ENCODE assay signal across 16 mouse cellular contexts in the genomic region with DNA sequence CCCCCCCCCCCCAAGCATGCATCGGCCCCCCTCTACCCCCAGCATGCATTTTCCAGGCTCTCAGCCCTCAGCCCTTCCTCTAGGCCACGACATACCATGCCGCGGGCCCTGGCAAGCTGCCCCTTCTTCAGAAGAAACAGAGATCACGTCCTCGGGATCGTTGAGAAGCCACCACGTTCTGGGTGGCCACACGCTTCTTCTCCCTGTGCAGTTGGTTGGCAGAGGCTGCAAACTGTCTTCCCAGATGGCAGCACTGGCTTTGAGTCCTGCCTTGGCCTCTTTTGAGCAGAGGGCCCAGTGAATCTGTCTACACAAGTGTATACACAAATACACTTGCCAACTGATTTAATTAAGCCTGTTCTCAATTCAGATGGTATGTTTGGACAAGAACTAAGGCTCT.
DNase-seq lines count a peak whose midpoint lies in the region; ATAC-seq and TF ChIP-seq lines count a peak whose summit lies in the region.
"Had no signal": no experiment of that assay in that cellular context is flagged by ENCODE, and none has a peak within 500 bp of the region (broad histone marks: within the 10 kb centered on the region; RNA-seq: fewer than 3 reads in every experiment).

No protein-coding gene starts in this region.

- H3K27me3 ChIP-seq in forebrain, embryonic 16.5 days (replicated peaks; ENCODE audit: control insufficient read depth, insufficient read depth, low read length), result no peaks in the 10 kb centered on the region
- H3K27me3 ChIP-seq: intestine, embryonic 15.5 days; limb, embryonic 13.5 days; midbrain, embryonic 12.5 days had no signal

- H3K4me1 ChIP-seq in forebrain, embryonic 16.5 days (replicated peaks; ENCODE audit: control insufficient read depth, insufficient read depth, low read length), result peaks cover 8% of the 10 kb centered on the region
- H3K4me1 ChIP-seq: intestine, embryonic 15.5 days; limb, embryonic 13.5 days; midbrain, embryonic 12.5 days had no signal

- intact Hi-C loops in left cerebral cortex, adult 2 months (cut with DNase I), result no loop called here
- intact Hi-C loops in left cerebral cortex, postnatal 36 days (cut with DNase I), result loop anchor here (5.0 kb wide), 2 partner anchors 75 to 90 kb away; a partner anchor contains a TSS

- peak; percentile 74 for ATAC-seq in cerebellum, adult (ENCODE audit: insufficient number of reproducible peaks, low FRiP score, low TSS enrichment)
- ATAC-seq in forebrain, embryonic 16.5 days, result peak; percentile 92
- no peak for ATAC-seq in granulocyte monocyte progenitor cell, adult 5-6 weeks (replicated peaks; ENCODE audit: poor library complexity, severe bottlenecking)
- ATAC-seq: intestine, embryonic 15.5 days had no signal

- no peak overlapping the region for H3K9ac ChIP-seq in forebrain, embryonic 16.5 days (replicated peaks; ENCODE audit: low read depth, low read length)
- H3K9ac ChIP-seq: intestine, embryonic 15.5 days; limb, embryonic 13.5 days; midbrain, embryonic 12.5 days had no signal

- H3K36me3 ChIP-seq in forebrain, embryonic 16.5 days (ENCODE audit: control insufficient read depth, insufficient read depth), result no peaks in the 10 kb centered on the region
- H3K36me3 ChIP-seq: intestine, embryonic 15.5 days had no signal

- H3K4me2 ChIP-seq in forebrain, embryonic 16.5 days (ENCODE audit: low read length), result peak overlapping the region; percentile 16; the same call in 1 of the 2 replicates
- H3K4me2 ChIP-seq: intestine, embryonic 15.5 days; limb, embryonic 13.5 days; midbrain, embryonic 12.5 days had no signal

- 66% methylated on average over 9 of the region's 9 CpGs for WGBS in forebrain, embryonic 16.5 days

- no peak overlapping the region for H3K4me3 ChIP-seq in left cerebral cortex, adult 2 months
- H3K4me3 ChIP-seq in forebrain, embryonic 16.5 days (replicated peaks; ENCODE audit: low read length), result no peak overlapping the region
- H3K4me3 ChIP-seq: intestine, embryonic 15.5 days; limb, embryonic 13.5 days; midbrain, embryonic 12.5 days had no signal

- 0 out of 2 replicates have a peak overlapping the region, but pooled peaks have one; percentile 24 for H3K27ac ChIP-seq in left cerebral cortex, adult 2 months
- peak overlapping the region; percentile 28; the same call in 1 of the 2 replicates for H3K27ac ChIP-seq in forebrain, embryonic 16.5 days (ENCODE audit: low read length)
- H3K27ac ChIP-seq: intestine, embryonic 15.5 days; limb, embryonic 13.5 days; midbrain, embryonic 12.5 days had no signal

- peak in 1 of 2 experiments; percentile 18 for DNase-seq in left cerebral cortex, adult 2 months (ENCODE audit: extremely low spot score in 1 of 2, low spot score in 2 of 2)
- no peak for DNase-seq in left cerebral cortex, postnatal 36 days (ENCODE audit: low spot score in 2 of 2)
- DNase-seq in brain, adult 2 months (ENCODE audit: low read depth, low spot score), result peak; percentile 93
- DNase-seq in thymus, postnatal 14 days, result no peak
- DNase-seq in adrenal gland, postnatal 4 days (ENCODE audit: low spot score in 2 of 2), result no peak
- DNase-seq: adrenal gland, postnatal 10 days; gastrocnemius, postnatal 14 days; kidney, postnatal 36 days; spleen, adult 18-20 months; thymus, adult 18-20 months had no signal

- no peaks in the 10 kb centered on the region for H3K9me3 ChIP-seq in forebrain, embryonic 16.5 days (ENCODE audit: control insufficient read depth, low read length)
- H3K9me3 ChIP-seq: intestine, embryonic 15.5 days; limb, embryonic 13.5 days; midbrain, embryonic 12.5 days had no signal

- TF ChIP-seq CTCF in left cerebral cortex, adult 2 months (IDR thresholded peaks at IDR 0.05), result no peak
